Mouse (Mus musculus) hindbrain, embryonic 10.5 days (tissue): Measurements from ENCODE around the gene Magi2. TPM values are rescaled to one million over a fixed set of nuclear protein-coding genes. Genes with fewer than 3 reads are reported as not detected.
"Not testable (repeated sequence)": the region's sequence is repeated elsewhere in the genome, so short reads cannot be mapped to it uniquely, and the experiment has no call there.

Source experiments
- DNase-seq: peaks from one replicate; pipeline ENCODE4 v3.0.0-alpha.2; 2017; ENCODE audit warnings: low spot score
- H3K27ac ChIP-seq: fragments of 300-500 bp; sonication (generic); 2 replicates; pipeline ENCODE4 v1.5.1; 2016; ENCODE audit warnings: mild to moderate bottlenecking, moderate library complexity
- H3K27me3 ChIP-seq: fragments of 300-500 bp; sonication (generic); 2 replicates; pipeline ENCODE4 v1.6.1; 2016; ENCODE audit warnings: mild to moderate bottlenecking; ENCODE audit not compliant: poor library complexity, insufficient read depth, severe bottlenecking
- H3K36me3 ChIP-seq: fragments of 300-500 bp; sonication (generic); 2 replicates; pipeline ENCODE4 v1.6.1; 2016; ENCODE audit warnings: mild to moderate bottlenecking, moderate library complexity
- H3K4me1 ChIP-seq: fragments of 300-500 bp; sonication (generic); replicated peaks from 2 replicates; pipeline ENCODE4 v1.6.1; 2016; ENCODE audit warnings: mild to moderate bottlenecking
- H3K4me3 ChIP-seq: fragments of 300-500 bp; sonication (generic); 2 replicates; pipeline ENCODE4 v1.5.1; 2016; ENCODE audit warnings: mild to moderate bottlenecking, moderate library complexity
- H3K9me3 ChIP-seq: fragments of 300-500 bp; sonication (generic); 2 replicates; pipeline ENCODE4 v1.6.1; 2016; ENCODE audit warnings: mild to moderate bottlenecking, moderate library complexity
- WGBS: fragments of 180-500 bp; shearing (Covaris S2); methylation state at CpG from one replicate; pipeline ENCODE4 v1.1.7; 2016; 5-methylcytosine and 5-hydroxymethylcytosine counted together
- polyA plus RNA-seq: library from polyadenylated mRNA; unstranded; fragments of >200 nt; fragmentation: Nextera tagmentation; extraction: Ambion mirVana; gene quantifications from 2 replicates; pipeline ENCODE4 v1.2.1, GENCODE M21; 2016

Gene Magi2
- polyA plus RNA-seq, 1 experiment from 2014 or later: 9.9 TPM

DNA sequence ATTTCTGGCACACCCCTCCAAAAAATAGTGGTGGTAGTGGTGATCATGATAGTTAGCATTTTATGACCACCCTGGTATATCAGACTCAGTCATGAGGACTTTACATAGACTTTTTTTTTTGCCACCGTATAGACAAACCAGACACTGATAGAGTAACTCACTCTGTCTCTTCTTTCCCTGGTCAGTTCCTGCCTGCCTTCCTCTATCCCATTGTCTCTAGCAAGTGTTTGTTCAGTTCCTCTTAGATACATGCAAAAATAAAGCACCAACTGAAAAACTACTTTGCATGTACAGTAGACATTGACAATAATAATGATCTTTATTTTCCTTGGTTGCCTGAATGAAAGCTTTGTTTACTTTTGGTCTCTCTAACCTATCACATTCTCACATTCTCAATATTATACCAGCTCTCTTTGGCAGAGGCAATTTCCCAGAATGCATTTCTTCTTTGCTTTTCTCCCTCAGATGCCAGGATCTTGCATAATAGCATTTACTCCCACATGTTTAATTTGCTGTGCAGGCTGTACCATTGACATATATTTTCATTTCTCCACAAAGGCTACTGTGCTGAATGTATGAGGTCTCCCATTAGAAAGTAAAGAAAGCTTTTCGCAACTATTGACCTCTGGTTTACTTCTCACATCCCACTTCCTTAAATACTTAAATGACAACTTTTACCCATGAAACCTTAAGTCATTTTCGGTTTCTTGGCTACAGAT, 1029.5 kb downstream of the Magi2 start:
- Histone ChIP-seq H3K4me3 (no peak overlapping the region), H3K4me1 (peaks cover 9% of the 10 kb centered on the region; the same call in 1 of the 2 replicates), H3K27me3 (no peaks in the 10 kb centered on the region), H3K27ac (no peak overlapping the region), H3K36me3 (no peaks in the 10 kb centered on the region), H3K9me3 (no peaks in the 10 kb centered on the region)
- 91% methylated on average over 3 of the region's 3 CpGs for WGBS
- no peak for DNase-seq

DNA sequence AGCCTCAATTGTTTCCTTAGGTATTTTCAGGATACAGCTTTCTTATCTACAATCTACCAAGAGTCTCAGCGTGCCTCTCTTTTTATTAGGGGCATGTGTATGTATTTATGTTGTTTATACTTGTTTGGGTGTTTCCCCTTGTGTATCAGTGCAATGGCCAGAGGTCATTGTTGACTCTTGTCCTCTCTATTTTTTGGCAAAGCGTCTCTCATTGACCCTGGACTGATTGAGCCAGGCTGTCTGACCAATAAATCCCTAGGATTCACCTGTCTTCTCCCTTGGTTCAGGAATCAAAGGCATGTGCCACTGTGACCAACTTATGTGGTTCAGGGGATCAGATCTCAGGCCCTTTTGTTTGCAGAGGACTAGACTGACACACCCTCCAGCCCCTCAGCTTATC, 1030.1 kb downstream of the Magi2 start:
- DNase-seq: no peak
- Histone ChIP-seq H3K27ac (no peak overlapping the region), H3K27me3 (no peaks in the 10 kb centered on the region), H3K4me1 (peaks cover 9% of the 10 kb centered on the region; the same call in 1 of the 2 replicates), H3K4me3 (no peak overlapping the region), H3K9me3 (no peaks in the 10 kb centered on the region), H3K36me3 (no peaks in the 10 kb centered on the region)
- 67% methylated on average over 2 of the region's 2 CpGs for WGBS

DNA sequence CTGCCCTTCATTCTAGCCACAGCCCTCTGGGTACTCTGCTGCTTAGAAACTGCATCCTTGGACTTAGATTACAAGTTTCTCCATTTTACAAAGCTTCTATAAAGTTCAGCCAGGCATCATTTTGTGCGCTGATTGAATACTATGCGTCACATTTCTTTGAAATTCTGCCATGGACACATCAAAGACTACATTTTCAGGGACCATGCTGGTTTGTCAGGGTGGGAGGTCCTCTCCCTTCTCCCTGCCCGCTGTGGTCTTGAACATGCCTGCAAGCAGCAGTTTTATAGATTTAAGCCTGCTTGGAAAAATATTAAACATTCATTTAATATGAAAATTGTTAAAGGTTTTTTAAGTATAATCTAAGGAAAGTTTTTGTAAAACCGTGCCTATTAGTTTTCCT, 1030.6 kb downstream of the Magi2 start:
- Histone ChIP-seq H3K27me3 (no peaks in the 10 kb centered on the region), H3K4me1 (peaks cover 9% of the 10 kb centered on the region; the same call in 1 of the 2 replicates), H3K9me3 (no peaks in the 10 kb centered on the region), H3K27ac (no peak overlapping the region), H3K36me3 (no peaks in the 10 kb centered on the region), H3K4me3 (no peak overlapping the region)
- WGBS: 69% methylated on average over 4 of the region's 4 CpGs
- no peak for DNase-seq

DNA sequence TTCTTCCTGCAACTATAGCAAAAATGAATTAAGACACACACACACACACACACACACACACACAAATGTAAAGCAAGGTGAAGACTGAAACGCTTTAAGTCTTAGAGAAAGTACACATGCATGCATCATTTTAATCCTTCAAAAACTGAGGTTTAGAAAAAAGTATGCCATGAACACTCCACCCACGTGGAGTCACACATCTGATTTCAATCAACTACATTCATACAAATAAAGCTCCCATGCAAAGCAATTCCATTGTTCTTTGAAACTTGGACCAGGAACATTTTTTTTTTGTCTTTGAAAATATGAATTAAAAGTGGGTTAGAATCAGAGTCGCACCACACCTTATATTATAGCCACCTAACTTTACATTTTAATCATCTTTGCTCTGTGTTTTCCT, 1032.9 kb downstream of the Magi2 start:
- H3K9me3 ChIP-seq: no peaks in the 10 kb centered on the region
- H3K27me3 ChIP-seq: no peaks in the 10 kb centered on the region
- no peak overlapping the region for H3K27ac ChIP-seq
- H3K4me1 ChIP-seq: peaks cover 9% of the 10 kb centered on the region; the same call in 1 of the 2 replicates
- DNase-seq: no peak
- H3K36me3 ChIP-seq: no peaks in the 10 kb centered on the region
- H3K4me3 ChIP-seq: no peak overlapping the region
- 75% methylated on average over 3 of the region's 3 CpGs for WGBS

DNA sequence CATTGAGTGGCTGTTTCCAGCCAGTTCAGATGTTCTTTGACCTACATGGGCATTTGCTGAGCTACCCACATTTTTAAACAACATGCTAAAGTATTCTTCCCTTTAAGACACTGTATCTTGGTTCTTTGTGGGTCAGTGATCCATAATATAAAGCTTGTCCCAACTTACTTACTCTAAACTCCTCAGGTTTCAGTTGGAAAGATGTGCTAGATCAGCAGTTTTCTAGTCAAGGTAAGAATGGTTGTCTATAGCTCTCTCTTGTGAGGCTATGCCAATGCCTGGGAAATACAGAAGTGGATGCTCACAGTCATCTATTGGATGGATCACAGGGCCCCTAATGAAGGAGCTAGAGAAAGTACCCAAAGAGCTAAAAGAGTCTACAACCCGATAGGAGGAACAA, 1045.8 kb downstream of the Magi2 start:
- not testable (repeated sequence) for DNase-seq, H3K4me1 ChIP-seq, H3K27ac ChIP-seq, H3K36me3 ChIP-seq, H3K27me3 ChIP-seq, H3K9me3 ChIP-seq, H3K4me3 ChIP-seq
- WGBS: 92% methylated on average over 1 of the region's 1 CpGs

DNA sequence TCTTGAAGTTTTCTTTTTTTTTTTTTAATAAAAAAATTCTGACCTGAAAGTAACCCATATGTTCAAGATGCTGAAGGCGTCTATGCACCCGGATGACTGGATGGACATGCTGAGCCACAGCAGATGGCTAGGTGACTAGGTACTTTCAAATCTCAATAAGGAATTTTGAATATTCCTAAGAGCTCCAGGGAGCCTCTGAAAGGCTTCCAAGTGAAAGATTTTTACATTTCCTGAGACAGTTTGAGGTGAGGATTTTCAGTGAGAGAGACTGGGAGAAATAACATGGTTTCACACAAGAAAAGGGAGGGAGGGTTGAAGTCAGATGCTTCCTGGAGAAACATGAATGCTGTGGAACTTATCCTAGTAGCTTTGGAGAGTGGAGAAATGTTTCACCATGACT, 1048.8 kb downstream of the Magi2 start:
- no peak overlapping the region for H3K4me3 ChIP-seq
- no peaks in the 10 kb centered on the region for H3K27me3 ChIP-seq
- no peaks in the 10 kb centered on the region for H3K9me3 ChIP-seq
- no peak overlapping the region for H3K27ac ChIP-seq
- no peak for DNase-seq
- no peaks in the 10 kb centered on the region for H3K4me1 ChIP-seq
- H3K36me3 ChIP-seq: no peaks in the 10 kb centered on the region
- 93% methylated on average over 2 of the region's 2 CpGs for WGBS

DNA sequence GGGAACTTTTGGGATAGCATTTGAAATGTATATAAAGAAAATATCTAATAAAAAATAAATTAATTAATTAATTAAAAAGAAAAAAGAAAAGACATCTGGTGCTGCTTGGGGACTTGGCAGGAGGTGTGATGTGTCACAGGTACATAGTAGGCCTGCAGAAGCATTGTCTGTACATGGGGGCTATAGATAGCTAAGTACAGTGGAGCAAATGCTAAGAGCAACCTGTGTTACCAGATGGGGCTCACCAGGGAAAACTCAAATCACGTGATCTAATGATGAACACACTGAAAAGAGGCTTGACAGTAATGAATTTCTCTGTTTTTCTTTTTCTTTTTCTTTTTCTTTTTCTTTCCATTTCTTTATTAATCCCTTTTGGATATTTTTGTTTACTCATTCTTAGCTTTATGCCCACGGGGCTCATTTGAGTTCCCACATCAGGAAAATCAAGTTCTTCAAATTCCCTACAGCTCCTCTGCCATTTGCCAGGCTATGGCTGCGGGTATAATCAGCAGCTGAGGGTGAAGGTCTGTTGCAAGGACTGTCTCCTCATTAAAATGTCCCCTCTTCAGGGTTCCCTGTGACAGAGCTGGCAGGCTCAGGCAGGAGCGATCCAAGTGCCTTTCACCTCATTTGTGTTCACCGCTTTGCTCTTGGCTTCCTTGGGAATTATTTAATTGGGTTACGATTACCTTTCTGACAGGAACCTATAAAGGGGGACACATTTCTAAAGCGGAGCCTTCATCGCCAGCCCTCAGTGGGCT, 1058.4 kb downstream of the Magi2 start:
- Histone ChIP-seq H3K27me3 (no peaks in the 10 kb centered on the region), H3K4me1 (no peaks in the 10 kb centered on the region), H3K4me3 (no peak overlapping the region), H3K27ac (no peak overlapping the region), H3K9me3 (no peaks in the 10 kb centered on the region), H3K36me3 (no peaks in the 10 kb centered on the region)
- 85% methylated on average over 8 of the region's 8 CpGs for WGBS
- no peak for DNase-seq

DNA sequence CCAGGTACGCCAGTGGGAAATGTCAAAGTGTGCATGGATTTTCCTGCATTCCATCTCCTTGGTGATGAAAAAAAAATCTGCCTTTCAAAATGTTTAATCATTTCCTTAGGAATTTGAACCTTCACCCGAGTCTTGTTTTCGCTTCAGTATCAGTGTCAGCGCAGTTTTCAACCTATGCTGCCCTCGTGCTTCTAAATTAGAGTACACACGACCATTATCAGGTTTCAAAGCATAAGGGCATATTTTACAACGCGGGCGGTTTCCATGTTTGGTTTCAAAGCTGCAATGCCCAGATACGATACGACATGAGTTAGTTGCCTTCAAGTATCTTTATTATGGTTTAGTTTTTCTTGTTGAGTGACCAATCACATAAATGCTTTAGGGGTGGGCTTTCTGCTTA, 1067.7 kb downstream of the Magi2 start:
- Histone ChIP-seq H3K4me3 (no peak overlapping the region), H3K4me1 (no peaks in the 10 kb centered on the region), H3K9me3 (no peaks in the 10 kb centered on the region), H3K36me3 (no peaks in the 10 kb centered on the region), H3K27ac (no peak overlapping the region), H3K27me3 (no peaks in the 10 kb centered on the region)
- 67% methylated on average over 11 of the region's 11 CpGs for WGBS
- no peak for DNase-seq

DNA sequence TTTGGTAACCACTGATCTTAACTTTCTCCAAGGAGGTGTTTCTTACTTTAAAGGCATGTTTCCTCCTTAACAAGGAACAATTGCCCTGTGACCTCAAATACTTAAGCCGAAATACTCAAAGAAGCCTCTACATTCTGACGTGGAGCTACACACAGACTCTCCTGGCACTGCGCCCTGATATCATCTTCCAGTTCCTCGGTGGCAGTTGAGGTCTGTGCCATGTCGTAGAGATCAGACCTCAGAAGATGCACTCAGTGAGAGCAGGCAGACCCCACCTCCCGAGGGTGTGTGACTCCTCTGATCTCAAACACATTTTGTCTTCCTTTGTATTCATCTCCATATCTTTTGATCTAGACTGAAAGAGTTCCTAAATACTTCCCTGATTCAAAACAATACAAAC, 1073.0 kb downstream of the Magi2 start:
- no peak for DNase-seq
- WGBS: 79% methylated on average over 6 of the region's 6 CpGs
- no peaks in the 10 kb centered on the region for H3K36me3 ChIP-seq

DNA sequence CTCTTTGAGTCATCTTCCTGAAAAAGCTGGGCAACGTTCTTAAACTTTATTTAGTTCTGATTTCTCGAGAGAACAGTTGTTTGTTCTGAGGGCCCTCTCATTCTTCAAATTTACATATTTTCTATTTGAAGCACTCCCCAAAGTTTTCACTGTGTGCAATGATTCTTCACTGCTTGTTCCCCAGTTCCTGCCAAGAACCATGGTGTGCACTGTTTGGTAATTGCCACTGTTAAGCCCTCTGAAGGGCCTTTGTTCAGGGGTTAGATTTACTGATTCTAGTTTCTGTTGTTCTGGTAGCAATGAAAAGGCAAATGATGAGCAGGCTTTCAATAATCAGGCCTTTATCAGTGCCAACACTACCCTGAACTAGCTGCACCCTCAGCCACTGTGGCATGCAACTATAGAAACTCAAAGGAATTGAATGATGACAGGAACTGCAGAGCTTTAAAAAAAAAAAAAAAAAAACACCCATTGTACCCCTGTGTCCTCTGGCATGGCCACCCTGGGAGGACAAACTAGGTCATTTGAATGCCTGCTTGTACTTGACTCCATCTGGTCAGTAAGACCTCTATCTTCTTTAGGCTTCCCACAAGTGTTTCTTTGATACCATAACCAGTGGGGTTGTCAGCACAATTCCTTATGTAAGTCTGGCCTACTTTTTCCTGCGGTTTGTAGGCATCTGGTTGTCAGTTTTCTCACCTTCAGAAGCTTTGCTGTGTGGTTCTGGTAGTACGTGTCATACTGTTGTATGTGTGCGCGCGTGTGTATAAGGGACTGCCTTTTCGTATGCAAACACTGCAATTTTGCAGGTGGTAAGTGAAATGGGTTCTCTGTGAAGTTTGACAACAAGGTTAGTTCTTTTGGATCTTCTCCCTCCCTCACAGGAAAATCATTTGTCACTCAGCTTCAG, 1076.5 kb downstream of the Magi2 start:
- Histone ChIP-seq H3K4me1 (no peaks in the 10 kb centered on the region), H3K9me3 (no peaks in the 10 kb centered on the region), H3K27me3 (no peaks in the 10 kb centered on the region), H3K4me3 (no peak overlapping the region), H3K36me3 (no peaks in the 10 kb centered on the region), H3K27ac (no peak overlapping the region)
- 86% methylated on average over 8 of the region's 8 CpGs for WGBS
- no peak for DNase-seq

More for the DNA sequence above, 1073.0 kb downstream of the Magi2 start:
- H3K9me3 ChIP-seq: no peaks in the 10 kb centered on the region
- H3K27ac ChIP-seq: no peak overlapping the region
- H3K4me1 ChIP-seq: no peaks in the 10 kb centered on the region
- H3K27me3 ChIP-seq: no peaks in the 10 kb centered on the region
- H3K4me3 ChIP-seq: no peak overlapping the region

DNA sequence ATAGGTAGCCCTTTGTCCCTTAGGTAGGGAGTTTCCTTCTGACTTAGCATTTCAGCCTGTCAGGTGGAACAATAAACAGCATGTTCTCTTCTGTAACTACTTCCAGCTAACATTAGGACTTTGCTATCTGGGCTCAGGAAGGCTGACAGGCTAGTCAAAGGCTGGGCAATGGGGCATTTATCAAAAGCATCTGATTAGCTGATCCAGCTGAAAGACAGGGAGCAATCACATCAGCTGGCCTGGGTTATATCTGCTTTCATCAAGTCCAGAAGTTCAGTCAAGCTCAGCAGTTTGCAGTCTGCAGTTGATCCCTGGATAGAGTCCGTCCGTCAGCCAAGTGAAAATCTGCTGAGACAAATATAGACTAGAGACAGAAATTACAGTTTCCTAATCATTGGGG, 1094.1 kb downstream of the Magi2 start:
- Histone ChIP-seq H3K27ac (no peak overlapping the region), H3K36me3 (no peaks in the 10 kb centered on the region), H3K9me3 (no peaks in the 10 kb centered on the region), H3K4me3 (no peak overlapping the region), H3K27me3 (no peaks in the 10 kb centered on the region), H3K4me1 (no peaks in the 10 kb centered on the region)
- no peak for DNase-seq
- 90% methylated on average over 2 of the region's 2 CpGs for WGBS

DNA sequence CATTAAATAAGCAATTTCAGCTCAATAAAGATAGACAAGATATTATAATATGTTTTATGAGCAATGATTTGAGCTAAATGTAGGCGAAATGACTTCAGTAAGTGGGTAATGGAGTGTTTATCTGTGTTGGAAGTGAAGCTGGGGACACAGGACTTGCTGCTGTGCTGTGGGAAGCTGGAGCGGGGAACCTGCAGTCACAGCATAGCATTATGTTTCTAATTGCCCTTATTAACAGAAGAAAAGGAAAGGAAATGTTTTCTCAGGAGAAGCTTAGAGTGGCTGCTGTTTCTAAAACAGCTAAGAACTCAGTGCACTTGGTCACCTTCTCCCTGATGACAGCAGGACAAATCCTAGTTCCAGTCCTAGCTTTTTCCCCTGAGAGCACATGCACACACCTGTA, 1098.5 kb downstream of the Magi2 start:
- WGBS: 61% methylated on average over 2 of the region's 2 CpGs
- no peaks in the 10 kb centered on the region for H3K36me3 ChIP-seq
- H3K9me3 ChIP-seq: no peaks in the 10 kb centered on the region
- no peak for DNase-seq
- no peak overlapping the region for H3K4me3 ChIP-seq
- H3K27me3 ChIP-seq: no peaks in the 10 kb centered on the region
- H3K27ac ChIP-seq: no peak overlapping the region
- no peaks in the 10 kb centered on the region for H3K4me1 ChIP-seq

DNA sequence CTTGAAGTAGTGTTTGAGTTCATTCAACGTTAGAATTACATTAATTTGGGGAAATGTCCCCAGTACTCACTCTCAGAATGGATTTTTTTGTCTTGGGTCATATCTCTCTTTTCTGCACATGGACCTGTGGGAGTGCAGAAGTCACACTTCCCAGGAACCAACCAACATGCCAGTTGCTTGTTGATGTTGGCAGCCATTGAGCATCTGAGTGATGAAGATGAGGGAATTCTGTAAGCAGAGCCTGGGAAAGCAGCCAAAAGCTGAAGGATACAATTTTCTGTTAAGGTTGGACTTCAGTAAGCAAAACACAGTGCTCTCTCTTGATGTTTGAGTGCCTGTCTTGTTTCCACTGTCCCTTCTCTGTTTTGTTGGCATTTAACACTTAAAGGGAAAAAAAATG, 1102.1 kb downstream of the Magi2 start:
- no peak overlapping the region for H3K4me3 ChIP-seq
- no peak for DNase-seq
- 71% methylated on average over 1 of the region's 1 CpGs for WGBS

More for the DNA sequence above, 1102.1 kb downstream of the Magi2 start:
- H3K27ac ChIP-seq: no peak overlapping the region
- H3K9me3 ChIP-seq: no peaks in the 10 kb centered on the region
- H3K36me3 ChIP-seq: no peaks in the 10 kb centered on the region
- H3K27me3 ChIP-seq: no peaks in the 10 kb centered on the region
- no peaks in the 10 kb centered on the region for H3K4me1 ChIP-seq
